Mouse (Mus musculus): ENCODE data around the gene Nps. TPM values are rescaled to one million over a fixed set of nuclear protein-coding genes. Genes with fewer than 3 reads are reported as not detected.
"Not testable (repeated sequence)": the region's sequence is repeated elsewhere in the genome, so short reads cannot be mapped to it uniquely, and the experiment has no call there.

Gene Nps
- polyA plus RNA-seq (2014; fragmentation: Nextera tagmentation; extraction: Ambion mirVana): not detected in 2 replicates

DNA sequence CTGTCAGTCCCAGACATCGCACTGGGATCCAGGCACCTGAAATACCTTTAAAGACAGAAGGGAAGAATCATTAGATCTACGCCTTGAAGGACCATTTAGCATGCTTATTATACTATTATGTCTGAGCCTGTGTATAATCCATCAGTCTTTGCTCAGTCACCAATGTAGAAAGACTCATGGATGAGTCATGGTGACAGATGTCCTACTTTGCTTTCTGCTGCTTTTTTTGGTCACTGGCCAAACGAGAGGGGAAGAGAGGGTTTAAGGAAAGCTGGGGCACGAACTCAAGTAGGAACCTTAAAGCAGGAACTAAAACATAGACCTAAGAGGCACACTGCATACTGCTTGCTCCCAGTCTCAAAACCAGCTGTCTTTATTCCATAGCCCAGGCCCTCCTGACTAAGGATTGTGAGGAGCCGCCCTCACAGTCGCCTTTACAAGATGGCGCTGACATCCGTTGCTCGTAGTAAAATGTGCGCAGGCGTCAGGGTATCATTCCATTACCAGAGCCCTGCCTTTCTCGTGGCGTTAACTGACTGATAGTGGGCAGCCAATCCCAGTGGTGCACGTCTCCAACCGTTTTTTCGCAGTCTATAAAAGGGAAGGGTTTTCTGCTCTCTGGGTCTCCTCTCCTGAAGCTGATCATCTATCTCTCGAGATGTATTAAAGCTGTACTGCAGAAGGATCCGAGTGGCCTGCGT, at the start of gene Nps:
Nps (plus strand) TSS at position 651 of the 701 bp plus-strand sequence.
- not testable (repeated sequence) for H3K4me3 ChIP-seq (ENCODE audit: low read depth, low read length); H3K4me1 ChIP-seq (ENCODE audit: control insufficient read depth, insufficient read depth, low read length); DNase-seq (ENCODE audit: low spot score); H3K27ac ChIP-seq (replicated peaks; ENCODE audit: low read depth, low read length); H3K27me3 ChIP-seq (ENCODE audit: control insufficient read depth, insufficient read depth, low read length); H3K9me3 ChIP-seq (replicated peaks; ENCODE audit: control insufficient read depth, low read length); H3K9ac ChIP-seq (replicated peaks; ENCODE audit: low read length); H3K4me2 ChIP-seq (ENCODE audit: low read depth, low read length); H3K36me3 ChIP-seq (replicated peaks; ENCODE audit: control insufficient read depth, insufficient read depth, low read depth, low read length); ATAC-seq (replicated peaks; ENCODE audit: insufficient number of reproducible peaks, low FRiP score, low TSS enrichment, low read depth)
- 89% methylated on average over 19 of the region's 19 CpGs for WGBS

DNA sequence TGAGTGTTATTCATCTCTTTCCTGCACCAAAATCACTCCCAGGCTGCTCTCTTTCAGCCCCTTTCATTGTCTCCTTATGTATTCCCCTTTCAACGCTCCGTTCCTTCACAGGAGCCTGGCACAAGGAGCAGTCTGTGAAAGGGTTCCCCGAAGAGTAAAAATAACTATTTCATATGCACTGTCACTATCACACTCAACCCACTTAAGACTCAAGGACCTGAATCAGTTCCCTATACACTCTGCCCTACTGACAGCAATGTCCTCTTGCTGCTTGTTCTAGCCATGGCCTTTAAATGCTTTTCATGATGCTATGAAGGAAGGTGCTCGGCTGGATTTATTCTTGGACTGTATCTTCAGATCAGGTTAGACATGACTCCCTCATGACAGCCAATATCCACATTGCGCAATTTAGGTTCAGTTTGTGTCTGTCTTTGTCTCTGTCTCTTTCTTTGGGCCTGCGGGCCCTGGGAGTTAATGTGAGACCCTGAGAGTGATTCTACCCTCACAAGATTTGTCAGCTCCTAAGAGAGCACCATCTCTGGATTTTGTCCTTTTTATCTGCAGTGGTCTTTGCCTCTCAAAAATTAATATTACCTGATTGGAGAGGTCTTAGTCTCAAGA, 49.4 kb upstream of the Nps start:
- Histone ChIP-seq H3K27ac (replicated peaks; ENCODE audit: low read depth, low read length) (no peak overlapping the region), H3K36me3 (replicated peaks; ENCODE audit: control insufficient read depth, insufficient read depth, low read depth, low read length) (no peaks in the 10 kb centered on the region), H3K9ac (replicated peaks; ENCODE audit: low read length) (no peak overlapping the region), H3K4me3 (ENCODE audit: low read depth, low read length) (no peak overlapping the region), H3K4me1 (ENCODE audit: control insufficient read depth, insufficient read depth, low read length) (no peaks in the 10 kb centered on the region), H3K4me2 (ENCODE audit: low read depth, low read length) (no peak overlapping the region), H3K27me3 (ENCODE audit: control insufficient read depth, insufficient read depth, low read length) (no peaks in the 10 kb centered on the region), H3K9me3 (replicated peaks; ENCODE audit: control insufficient read depth, low read length) (no peaks in the 10 kb centered on the region)
- WGBS: 90% methylated on average over 6 of the region's 6 CpGs
- ATAC-seq (replicated peaks; ENCODE audit: insufficient number of reproducible peaks, low FRiP score, low TSS enrichment, low read depth) (no peak), DNase-seq (ENCODE audit: low spot score) (no peak)

DNA sequence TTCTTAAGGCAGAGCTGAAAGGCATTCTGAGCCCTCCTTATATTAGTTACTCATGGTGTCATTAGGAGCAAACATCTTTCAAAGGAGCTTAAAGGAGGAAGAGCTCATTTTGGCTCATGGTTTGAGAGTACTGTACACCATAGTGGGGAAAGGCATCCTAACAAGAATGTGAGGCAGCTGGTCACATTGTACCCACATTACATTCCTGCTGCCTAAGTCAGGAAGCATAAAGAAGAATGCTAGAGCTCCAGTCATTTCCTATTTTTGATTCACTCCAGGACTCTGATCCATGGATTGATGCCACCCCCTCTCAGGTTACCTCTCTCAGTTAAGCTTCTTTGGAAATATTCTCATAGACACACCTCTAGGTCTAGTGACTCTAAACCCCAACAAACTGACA, 48.2 kb upstream of the Nps start:
- Histone ChIP-seq H3K36me3 (replicated peaks; ENCODE audit: control insufficient read depth, insufficient read depth, low read depth, low read length) (no peaks in the 10 kb centered on the region), H3K4me1 (ENCODE audit: control insufficient read depth, insufficient read depth, low read length) (no peaks in the 10 kb centered on the region), H3K4me2 (ENCODE audit: low read depth, low read length) (no peak overlapping the region), H3K9me3 (replicated peaks; ENCODE audit: control insufficient read depth, low read length) (no peaks in the 10 kb centered on the region), H3K9ac (replicated peaks; ENCODE audit: low read length) (no peak overlapping the region), H3K27ac (replicated peaks; ENCODE audit: low read depth, low read length) (no peak overlapping the region), H3K27me3 (ENCODE audit: control insufficient read depth, insufficient read depth, low read length) (no peaks in the 10 kb centered on the region), H3K4me3 (ENCODE audit: low read depth, low read length) (no peak overlapping the region)
- DNase-seq (ENCODE audit: low spot score) (no peak), ATAC-seq (replicated peaks; ENCODE audit: insufficient number of reproducible peaks, low FRiP score, low TSS enrichment, low read depth) (no peak)

DNA sequence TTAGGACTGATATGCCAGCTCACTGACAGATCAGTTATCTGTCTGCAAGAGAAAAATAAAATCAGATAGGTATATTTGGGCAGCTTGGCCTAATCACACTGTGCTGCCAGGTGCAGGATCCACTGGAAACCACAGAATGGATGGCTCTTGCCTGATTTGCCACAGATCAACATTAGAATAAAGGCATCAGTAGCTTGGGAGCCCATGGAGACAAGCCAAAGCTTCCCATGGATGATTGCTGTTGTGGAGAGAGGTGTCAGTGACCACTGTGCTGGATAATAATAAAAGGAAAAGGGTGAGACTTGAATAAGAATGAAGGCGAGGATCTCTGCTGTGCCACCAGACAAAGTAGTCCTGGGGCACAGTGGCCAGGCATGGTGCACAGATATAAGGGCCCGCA, 47.7 kb upstream of the Nps start:
- Histone ChIP-seq H3K27me3 (ENCODE audit: control insufficient read depth, insufficient read depth, low read length) (no peaks in the 10 kb centered on the region), H3K9me3 (replicated peaks; ENCODE audit: control insufficient read depth, low read length) (no peaks in the 10 kb centered on the region), H3K9ac (replicated peaks; ENCODE audit: low read length) (no peak overlapping the region), H3K36me3 (replicated peaks; ENCODE audit: control insufficient read depth, insufficient read depth, low read depth, low read length) (no peaks in the 10 kb centered on the region), H3K4me3 (ENCODE audit: low read depth, low read length) (no peak overlapping the region), H3K4me1 (ENCODE audit: control insufficient read depth, insufficient read depth, low read length) (no peaks in the 10 kb centered on the region), H3K27ac (replicated peaks; ENCODE audit: low read depth, low read length) (no peak overlapping the region), H3K4me2 (ENCODE audit: low read depth, low read length) (no peak overlapping the region)
- ATAC-seq (replicated peaks; ENCODE audit: insufficient number of reproducible peaks, low FRiP score, low TSS enrichment, low read depth): no peak
- 79% methylated on average over 2 of the region's 2 CpGs for WGBS
- no peak for DNase-seq (ENCODE audit: low spot score)

DNA sequence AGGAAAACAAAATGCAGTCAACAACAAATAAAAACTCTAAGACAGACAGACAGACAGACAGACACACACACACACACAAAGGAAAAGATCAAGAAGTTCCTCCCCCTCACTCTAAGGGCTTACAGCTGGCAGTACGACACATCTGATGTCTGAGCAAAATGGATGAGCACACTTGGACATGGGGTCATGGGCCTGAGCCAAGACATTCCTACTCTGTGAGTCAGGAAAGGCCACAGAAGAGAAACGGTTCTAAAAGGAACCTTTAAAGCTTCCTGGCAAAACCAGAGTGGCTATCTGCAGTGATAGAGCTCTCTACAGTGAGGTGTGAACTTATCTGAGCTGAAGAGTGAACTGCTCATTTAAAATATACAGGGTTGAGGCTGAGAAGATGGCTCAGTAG, 46.0 kb upstream of the Nps start:
- 68% methylated on average over 2 of the region's 2 CpGs for WGBS
- ATAC-seq (replicated peaks; ENCODE audit: insufficient number of reproducible peaks, low FRiP score, low TSS enrichment, low read depth) (no peak), DNase-seq (ENCODE audit: low spot score) (no peak)
- Histone ChIP-seq H3K36me3 (replicated peaks; ENCODE audit: control insufficient read depth, insufficient read depth, low read depth, low read length) (no peaks in the 10 kb centered on the region), H3K4me3 (ENCODE audit: low read depth, low read length) (no peak overlapping the region), H3K9me3 (replicated peaks; ENCODE audit: control insufficient read depth, low read length) (no peaks in the 10 kb centered on the region), H3K27me3 (ENCODE audit: control insufficient read depth, insufficient read depth, low read length) (no peaks in the 10 kb centered on the region), H3K4me2 (ENCODE audit: low read depth, low read length) (no peak overlapping the region), H3K4me1 (ENCODE audit: control insufficient read depth, insufficient read depth, low read length) (no peaks in the 10 kb centered on the region), H3K9ac (replicated peaks; ENCODE audit: low read length) (no peak overlapping the region), H3K27ac (replicated peaks; ENCODE audit: low read depth, low read length) (no peak overlapping the region)

DNA sequence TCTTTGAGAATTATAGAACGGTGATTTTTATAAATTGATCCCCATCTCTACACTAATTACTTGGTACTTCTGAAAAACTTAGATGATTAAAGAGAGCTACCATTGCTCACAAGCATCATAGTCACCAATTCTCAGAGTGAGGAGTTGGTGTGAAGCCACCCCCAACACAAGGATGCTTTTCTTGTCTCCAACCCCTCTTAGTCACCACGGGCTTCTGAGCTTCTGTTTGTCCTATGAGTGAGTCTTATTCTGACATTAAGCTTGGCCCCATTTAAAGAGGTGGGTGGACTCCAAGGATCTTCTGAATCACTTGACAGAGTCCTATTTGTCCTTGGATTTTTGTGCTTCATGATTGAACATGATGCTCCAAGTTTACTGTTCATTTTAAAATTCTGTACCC, 37.0 kb upstream of the Nps start:
- WGBS: 81% methylated on average over 2 of the region's 2 CpGs
- Histone ChIP-seq H3K9ac (replicated peaks; ENCODE audit: low read length) (no peak overlapping the region), H3K4me1 (ENCODE audit: control insufficient read depth, insufficient read depth, low read length) (no peaks in the 10 kb centered on the region), H3K27me3 (ENCODE audit: control insufficient read depth, insufficient read depth, low read length) (no peaks in the 10 kb centered on the region), H3K36me3 (replicated peaks; ENCODE audit: control insufficient read depth, insufficient read depth, low read depth, low read length) (no peaks in the 10 kb centered on the region), H3K27ac (replicated peaks; ENCODE audit: low read depth, low read length) (no peak overlapping the region), H3K4me2 (ENCODE audit: low read depth, low read length) (no peak overlapping the region), H3K9me3 (replicated peaks; ENCODE audit: control insufficient read depth, low read length) (no peaks in the 10 kb centered on the region), H3K4me3 (ENCODE audit: low read depth, low read length) (no peak overlapping the region)
- ATAC-seq (replicated peaks; ENCODE audit: insufficient number of reproducible peaks, low FRiP score, low TSS enrichment, low read depth) (no peak), DNase-seq (ENCODE audit: low spot score) (no peak)

DNA sequence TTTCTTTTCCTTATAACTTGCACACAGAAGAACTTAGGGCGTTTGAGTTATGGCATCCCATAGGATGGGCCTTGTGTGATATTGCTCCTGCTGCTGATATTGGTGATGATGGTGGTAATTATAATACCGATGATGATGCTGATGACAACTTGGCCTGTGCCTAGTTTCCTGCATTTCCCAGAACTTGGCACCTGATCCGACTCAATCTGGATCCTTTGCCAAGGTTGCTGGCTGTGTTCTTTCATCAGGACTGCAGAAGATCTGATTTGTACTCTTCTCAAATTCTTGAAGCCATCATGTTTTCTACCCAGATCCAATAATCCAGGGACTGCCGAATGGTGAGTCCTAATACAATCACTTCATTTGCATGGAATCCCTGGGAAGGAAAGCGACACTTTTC, 32.5 kb upstream of the Nps start:
- Histone ChIP-seq H3K36me3 (replicated peaks; ENCODE audit: control insufficient read depth, insufficient read depth, low read depth, low read length) (no peaks in the 10 kb centered on the region), H3K4me1 (ENCODE audit: control insufficient read depth, insufficient read depth, low read length) (no peaks in the 10 kb centered on the region), H3K27ac (replicated peaks; ENCODE audit: low read depth, low read length) (no peak overlapping the region), H3K4me3 (ENCODE audit: low read depth, low read length) (no peak overlapping the region), H3K9me3 (replicated peaks; ENCODE audit: control insufficient read depth, low read length) (no peaks in the 10 kb centered on the region), H3K9ac (replicated peaks; ENCODE audit: low read length) (no peak overlapping the region), H3K27me3 (ENCODE audit: control insufficient read depth, insufficient read depth, low read length) (no peaks in the 10 kb centered on the region), H3K4me2 (ENCODE audit: low read depth, low read length) (no peak overlapping the region)
- no peak for ATAC-seq (replicated peaks; ENCODE audit: insufficient number of reproducible peaks, low FRiP score, low TSS enrichment, low read depth)
- 89% methylated on average over 5 of the region's 5 CpGs for WGBS
- DNase-seq (ENCODE audit: low spot score): no peak

DNA sequence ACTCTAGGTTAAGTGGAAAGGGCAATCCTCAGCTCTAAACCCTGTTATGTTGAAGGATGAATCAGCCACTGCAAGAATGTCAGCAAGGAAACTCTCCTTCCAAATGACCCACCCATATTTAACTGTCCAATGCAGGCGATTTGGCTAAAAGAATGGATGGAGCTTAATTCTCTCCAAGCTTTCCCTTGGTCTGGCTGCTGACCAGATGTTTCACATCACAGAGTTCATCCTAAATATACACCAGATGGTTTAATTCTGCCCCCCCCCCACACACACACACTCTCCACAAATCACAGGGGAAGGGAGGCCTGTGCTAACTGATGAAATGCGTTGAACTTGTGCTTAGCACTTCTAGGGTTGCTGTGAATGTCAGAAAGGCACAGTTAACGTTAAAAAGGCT, 21.4 kb upstream of the Nps start:
- H3K4me3 ChIP-seq (ENCODE audit: low read depth, low read length): no peak overlapping the region
- H3K4me2 ChIP-seq (ENCODE audit: low read depth, low read length): no peak overlapping the region
- WGBS: 30% methylated on average over 3 of the region's 3 CpGs
- no peak; the same call in 1 of the 2 replicates for ATAC-seq (replicated peaks; ENCODE audit: insufficient number of reproducible peaks, low FRiP score, low TSS enrichment, low read depth)
- no peaks in the 10 kb centered on the region for H3K27me3 ChIP-seq (ENCODE audit: control insufficient read depth, insufficient read depth, low read length)
- no peaks in the 10 kb centered on the region for H3K4me1 ChIP-seq (ENCODE audit: control insufficient read depth, insufficient read depth, low read length)
- H3K9ac ChIP-seq (replicated peaks; ENCODE audit: low read length): no peak overlapping the region
- no peaks in the 10 kb centered on the region for H3K36me3 ChIP-seq (replicated peaks; ENCODE audit: control insufficient read depth, insufficient read depth, low read depth, low read length)
- no peaks in the 10 kb centered on the region for H3K9me3 ChIP-seq (replicated peaks; ENCODE audit: control insufficient read depth, low read length)
- no peak overlapping the region for H3K27ac ChIP-seq (replicated peaks; ENCODE audit: low read depth, low read length)
- peak; percentile 72 for DNase-seq (ENCODE audit: low spot score)
